Mouse (Mus musculus) stomach, postnatal 0 days (tissue): Measurements from ENCODE around the gene Ceacam20.

Experiments
- CTCF ChIP-seq: IDR thresholded peaks from 2 replicates; pipeline ENCODE4 v1.5.1; 2016; ENCODE audit warnings: antibody characterized with exemption, low read depth, mild to moderate bottlenecking, moderate library complexity
- EP300 ChIP-seq: optimal IDR thresholded peaks from 2 replicates; pipeline ENCODE3; 2016; ENCODE audit warnings: antibody characterized with exemption

GRCm38 (mm10) chr7:19952320-19952986 is 12.8 kb upstream of the Ceacam20 start:
- TF ChIP-seq CTCF (no peak), EP300 (no peak)
